Mouse (Mus musculus): ENCODE measurements at regions not wholly inside any gene's neighbourhood (a gene's known extent, or its start where the extent isn't known, plus 50 kb on each side); places are given as distances from the start of the nearest gene placed in this dataset.
"Not testable (repeated sequence)": the region's sequence is repeated elsewhere in the genome, so short reads cannot be mapped to it uniquely, and the experiment has no call there.

- ATAC-seq (replicated peaks in 1 of 2; ENCODE audit: insufficient read depth in 1 of 2, low FRiP score in 2 of 2, low TSS enrichment in 1 of 2, low read depth in 1 of 2, poor library complexity in 2 of 2, severe bottlenecking in 2 of 2), result no peak
These were observed 267.4 kb downstream of the Plod2 start for GRCm38 (mm10) chr9:92809469-92809868.

GRCm38 (mm10) chr9:92820721-92821120 lies 278.7 kb downstream of the Plod2 start:
- no peak for ATAC-seq (replicated peaks in 1 of 2; ENCODE audit: insufficient read depth in 1 of 2, low FRiP score in 2 of 2, low TSS enrichment in 1 of 2, low read depth in 1 of 2, poor library complexity in 2 of 2, severe bottlenecking in 2 of 2)

GRCm38 (mm10) chr9:92826708-92827353 lies 284.8 kb downstream of the Plod2 start:
- no peak for ATAC-seq (replicated peaks in 1 of 2; ENCODE audit: insufficient read depth in 1 of 2, low FRiP score in 2 of 2, low TSS enrichment in 1 of 2, low read depth in 1 of 2, poor library complexity in 2 of 2, severe bottlenecking in 2 of 2)

- ATAC-seq (replicated peaks in 1 of 2; ENCODE audit: insufficient read depth in 1 of 2, low FRiP score in 2 of 2, low TSS enrichment in 1 of 2, low read depth in 1 of 2, poor library complexity in 2 of 2, severe bottlenecking in 2 of 2), result not testable (repeated sequence)
These were observed 294.1 kb downstream of the Plod2 start for GRCm38 (mm10) chr9:92836156-92836555.

- no peak for ATAC-seq (replicated peaks in 1 of 2; ENCODE audit: insufficient read depth in 1 of 2, low FRiP score in 2 of 2, low TSS enrichment in 1 of 2, low read depth in 1 of 2, poor library complexity in 2 of 2, severe bottlenecking in 2 of 2)
These were observed 314.5 kb downstream of the Plod2 start for GRCm38 (mm10) chr9:92856410-92857083.

GRCm38 (mm10) chr9:92865822-92866221 lies 323.8 kb downstream of the Plod2 start:
- no peak for ATAC-seq (replicated peaks in 1 of 2; ENCODE audit: insufficient read depth in 1 of 2, low FRiP score in 2 of 2, low TSS enrichment in 1 of 2, low read depth in 1 of 2, poor library complexity in 2 of 2, severe bottlenecking in 2 of 2)

GRCm38 (mm10) chr9:92878589-92878988 lies 336.6 kb downstream of the Plod2 start:
- ATAC-seq (replicated peaks in 1 of 2; ENCODE audit: insufficient read depth in 1 of 2, low FRiP score in 2 of 2, low TSS enrichment in 1 of 2, low read depth in 1 of 2, poor library complexity in 2 of 2, severe bottlenecking in 2 of 2), result peak in 1 of 2 experiments; percentile 56; a peak in 1 of 4 replicates

GRCm38 (mm10) chr9:92879812-92880211 lies 337.8 kb downstream of the Plod2 start:
- no peak for ATAC-seq (replicated peaks in 1 of 2; ENCODE audit: insufficient read depth in 1 of 2, low FRiP score in 2 of 2, low TSS enrichment in 1 of 2, low read depth in 1 of 2, poor library complexity in 2 of 2, severe bottlenecking in 2 of 2)

- ATAC-seq (replicated peaks in 1 of 2; ENCODE audit: insufficient read depth in 1 of 2, low FRiP score in 2 of 2, low TSS enrichment in 1 of 2, low read depth in 1 of 2, poor library complexity in 2 of 2, severe bottlenecking in 2 of 2), result no peak
These were observed 340.3 kb downstream of the Plod2 start for GRCm38 (mm10) chr9:92882251-92882832.

- no peak for ATAC-seq (replicated peaks in 1 of 2; ENCODE audit: insufficient read depth in 1 of 2, low FRiP score in 2 of 2, low TSS enrichment in 1 of 2, low read depth in 1 of 2, poor library complexity in 2 of 2, severe bottlenecking in 2 of 2)
These were observed 348.0 kb downstream of the Plod2 start for GRCm38 (mm10) chr9:92890063-92890462.

- no peak for ATAC-seq (replicated peaks in 1 of 2; ENCODE audit: insufficient read depth in 1 of 2, low FRiP score in 2 of 2, low TSS enrichment in 1 of 2, low read depth in 1 of 2, poor library complexity in 2 of 2, severe bottlenecking in 2 of 2)
These were observed 357.7 kb downstream of the Plod2 start for GRCm38 (mm10) chr9:92899733-92900132.

GRCm38 (mm10) chr9:92907102-92907501 lies 365.1 kb downstream of the Plod2 start:
- ATAC-seq (replicated peaks in 1 of 2; ENCODE audit: insufficient read depth in 1 of 2, low FRiP score in 2 of 2, low TSS enrichment in 1 of 2, low read depth in 1 of 2, poor library complexity in 2 of 2, severe bottlenecking in 2 of 2), result no peak

GRCm38 (mm10) chr9:92919396-92919795 lies 377.4 kb downstream of the Plod2 start:
- ATAC-seq (replicated peaks in 1 of 2; ENCODE audit: insufficient read depth in 1 of 2, low FRiP score in 2 of 2, low TSS enrichment in 1 of 2, low read depth in 1 of 2, poor library complexity in 2 of 2, severe bottlenecking in 2 of 2), result no peak

GRCm38 (mm10) chr9:92930231-92930966 lies 388.4 kb downstream of the Plod2 start:
- no peak for ATAC-seq (replicated peaks in 1 of 2; ENCODE audit: insufficient read depth in 1 of 2, low FRiP score in 2 of 2, low TSS enrichment in 1 of 2, low read depth in 1 of 2, poor library complexity in 2 of 2, severe bottlenecking in 2 of 2)

- ATAC-seq (replicated peaks in 1 of 2; ENCODE audit: insufficient read depth in 1 of 2, low FRiP score in 2 of 2, low TSS enrichment in 1 of 2, low read depth in 1 of 2, poor library complexity in 2 of 2, severe bottlenecking in 2 of 2), result no peak
These were observed 395.8 kb downstream of the Plod2 start for GRCm38 (mm10) chr9:92937802-92938201.

- ATAC-seq (replicated peaks in 1 of 2; ENCODE audit: insufficient read depth in 1 of 2, low FRiP score in 2 of 2, low TSS enrichment in 1 of 2, low read depth in 1 of 2, poor library complexity in 2 of 2, severe bottlenecking in 2 of 2), result no peak
These were observed 408.1 kb downstream of the Plod2 start for GRCm38 (mm10) chr9:92950092-92950491.

- ATAC-seq (replicated peaks in 1 of 2; ENCODE audit: insufficient read depth in 1 of 2, low FRiP score in 2 of 2, low TSS enrichment in 1 of 2, low read depth in 1 of 2, poor library complexity in 2 of 2, severe bottlenecking in 2 of 2), result no peak
These were observed 421.3 kb downstream of the Plod2 start for GRCm38 (mm10) chr9:92963275-92963674.

- no peak for ATAC-seq (replicated peaks in 1 of 2; ENCODE audit: insufficient read depth in 1 of 2, low FRiP score in 2 of 2, low TSS enrichment in 1 of 2, low read depth in 1 of 2, poor library complexity in 2 of 2, severe bottlenecking in 2 of 2)
These were observed 449.7 kb downstream of the Plod2 start for GRCm38 (mm10) chr9:92991759-92992158.
